Mouse (Mus musculus) intestine, postnatal 0 days (tissue): ENCODE results near the gene Borcs7. TPM values are rescaled to one million over a fixed set of nuclear protein-coding genes. Genes with fewer than 3 reads are reported as not detected.
"Not testable (repeated sequence)": the region's sequence is repeated elsewhere in the genome, so short reads cannot be mapped to it uniquely, and the experiment has no call there.

Experiments used
- ATAC-seq: fragments of 200-750 bp; cut with Nextera tagmentation; 2 replicates; pipeline ENCODE4 v1.8.0; 2017; ENCODE audit warnings: mild to moderate bottlenecking, moderate TSS enrichment, moderate library complexity
- H3K27ac ChIP-seq: fragments of 300-500 bp; sonication (generic); 2 replicates; pipeline ENCODE4 v1.5.1; 2014; ENCODE audit warnings: mild to moderate bottlenecking, low read depth, low read length, moderate library complexity
- H3K27me3 ChIP-seq: fragments of 300-500 bp; sonication (generic); replicated peaks from 2 replicates; pipeline ENCODE4 v1.6.1; 2014; ENCODE audit warnings: low read length, mixed read lengths; ENCODE audit not compliant: control insufficient read depth, insufficient read depth
- H3K36me3 ChIP-seq: fragments of 300-500 bp; sonication (generic); 2 replicates; pipeline ENCODE4 v1.6.1; 2014; ENCODE audit warnings: mild to moderate bottlenecking, moderate library complexity; ENCODE audit not compliant: control insufficient read depth, insufficient read depth
- H3K4me1 ChIP-seq: fragments of 300-500 bp; sonication (generic); replicated peaks from 2 replicates; pipeline ENCODE4 v1.6.1; 2014; ENCODE audit warnings: antibody characterized with exemption, low read length, mixed read lengths; ENCODE audit not compliant: control insufficient read depth, insufficient read depth
- H3K4me2 ChIP-seq: fragments of 300-500 bp; sonication (generic); replicated peaks from 2 replicates; pipeline ENCODE4 v1.6.1; 2014; ENCODE audit warnings: low read depth, mild to moderate bottlenecking, moderate library complexity
- H3K4me3 ChIP-seq: fragments of 300-500 bp; sonication (generic); 2 replicates; pipeline ENCODE4 v1.5.1; 2014; ENCODE audit warnings: low read depth, low read length
- H3K9ac ChIP-seq: fragments of 300-500 bp; sonication (generic); 2 replicates; pipeline ENCODE4 v1.6.1; 2014; ENCODE audit warnings: mild to moderate bottlenecking, low read depth, low read length
- H3K9me3 ChIP-seq: fragments of 300-500 bp; sonication (generic); 2 replicates; pipeline ENCODE4 v1.6.1; 2016; ENCODE audit warnings: mixed run types; ENCODE audit not compliant: control insufficient read depth
- CTCF ChIP-seq: sonication (generic); IDR thresholded peaks from 2 replicates; pipeline ENCODE4 v1.5.1; 2016; ENCODE audit warnings: low read depth, mild to moderate bottlenecking, control low read depth, antibody characterized with exemption, moderate library complexity
- WGBS: fragments of 180-500 bp; shearing (Covaris S2); extraction: QIAGEN DNeasy Blood & Tissue Kit; methylation state at CpG from one replicate; pipeline ENCODE4 v1.1.7; 2014; 5-methylcytosine and 5-hydroxymethylcytosine counted together
- polyA plus RNA-seq: library from polyadenylated mRNA; unstranded; fragments of >200 nt; fragmentation: Nextera tagmentation; extraction: Ambion mirVana; gene quantifications from 2 replicates; pipeline ENCODE4 v1.2.1, GENCODE M21; 2015

Borcs7 gene
- polyA plus RNA-seq, 1 experiment from 2014 or later = 13.5 TPM

DNA sequence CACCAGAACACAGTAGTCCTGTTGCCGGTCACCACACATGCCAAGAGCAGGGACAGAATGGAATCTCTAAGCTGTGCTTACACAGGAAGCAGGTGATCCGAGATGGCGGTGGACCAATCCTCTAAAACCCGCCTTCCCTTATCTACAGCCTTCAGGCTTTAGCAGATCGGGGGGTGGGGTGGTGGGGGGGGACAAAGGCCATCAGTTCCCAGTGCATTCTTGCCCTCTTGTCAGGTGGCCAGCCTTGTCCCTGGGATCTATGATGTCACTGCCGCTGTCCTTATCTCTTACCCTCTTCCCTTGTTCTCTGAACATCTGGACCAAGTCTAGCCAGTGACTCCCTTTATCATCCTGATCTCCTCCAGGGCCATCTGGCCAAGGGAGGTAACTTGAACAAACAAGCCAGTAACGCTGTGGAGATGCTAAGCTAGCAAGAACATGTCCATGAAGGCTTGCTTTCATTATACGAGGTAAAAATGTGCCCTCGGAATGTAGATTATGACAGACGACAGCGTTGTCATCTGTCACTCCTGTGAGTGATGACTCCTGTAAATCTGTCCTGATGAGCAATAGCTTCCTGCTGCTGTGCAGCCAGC lies 38.3 kb downstream of the Borcs7 start:
- TF ChIP-seq CTCF = no peak
- 20% methylated on average over 11 of the region's 11 CpGs for WGBS
- no peaks in the 10 kb centered on the region for H3K27me3 ChIP-seq
- H3K4me3 ChIP-seq = no peak overlapping the region
- H3K4me2 ChIP-seq = peak overlapping the region; percentile 9; the same call in 1 of the 2 replicates
- no peak overlapping the region for H3K27ac ChIP-seq
- H3K36me3 ChIP-seq = peaks cover 22% of the 10 kb centered on the region; the same call in 1 of the 2 replicates
- ATAC-seq = peak; percentile 73
- H3K9ac ChIP-seq = no peak overlapping the region
- no peaks in the 10 kb centered on the region for H3K9me3 ChIP-seq
- H3K4me1 ChIP-seq = 0 out of 2 replicates have a peak, but pooled peaks cover 3% of the 10 kb centered on the region

GRCm38 (mm10) chr19:46728909-46729308 lies 39.2 kb downstream of the Borcs7 start:
- H3K9ac ChIP-seq = no peak overlapping the region
- no peak overlapping the region for H3K27ac ChIP-seq
- 75% methylated on average over 3 of the region's 3 CpGs for WGBS
- no peak overlapping the region for H3K4me2 ChIP-seq
- 0 out of 2 replicates have a peak, but pooled peaks cover 3% of the 10 kb centered on the region for H3K4me1 ChIP-seq
- H3K4me3 ChIP-seq = no peak overlapping the region
- no peak for TF ChIP-seq CTCF
- H3K36me3 ChIP-seq = peaks cover 23% of the 10 kb centered on the region; the same call in 1 of the 2 replicates
- H3K9me3 ChIP-seq = no peaks in the 10 kb centered on the region
- H3K27me3 ChIP-seq = no peaks in the 10 kb centered on the region
- no peak for ATAC-seq

DNA sequence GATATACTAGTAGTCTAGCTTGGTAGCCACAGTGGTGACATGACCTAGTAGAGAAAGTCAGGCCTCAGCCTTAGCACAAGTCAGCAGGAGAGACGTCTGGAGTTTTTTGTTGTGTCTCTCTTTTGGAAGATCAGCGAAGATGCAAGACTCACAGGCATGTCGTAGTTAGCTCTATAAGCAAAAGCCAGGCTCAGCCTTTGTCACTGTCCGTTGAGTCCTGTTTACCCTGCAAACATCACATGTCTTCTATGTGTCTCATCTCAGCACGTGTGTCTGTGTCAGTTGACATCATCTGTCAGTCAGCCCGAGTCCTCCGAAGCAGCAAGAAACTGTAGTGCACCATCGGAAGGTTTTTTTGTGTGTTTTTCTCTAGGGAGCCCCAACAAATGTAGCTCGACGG lies 41.6 kb downstream of the Borcs7 start:
- 85% methylated on average over 10 of the region's 10 CpGs for WGBS
- Histone ChIP-seq H3K27me3 (no peaks in the 10 kb centered on the region), H3K9ac (no peak overlapping the region), H3K4me1 (0 out of 2 replicates have a peak, but pooled peaks cover 3% of the 10 kb centered on the region), H3K27ac (no peak overlapping the region), H3K4me3 (no peak overlapping the region), H3K9me3 (no peaks in the 10 kb centered on the region), H3K4me2 (no peak overlapping the region), H3K36me3 (peaks cover 12% of the 10 kb centered on the region; the same call in 1 of the 2 replicates)
- no peak for TF ChIP-seq CTCF
- ATAC-seq = no peak

DNA sequence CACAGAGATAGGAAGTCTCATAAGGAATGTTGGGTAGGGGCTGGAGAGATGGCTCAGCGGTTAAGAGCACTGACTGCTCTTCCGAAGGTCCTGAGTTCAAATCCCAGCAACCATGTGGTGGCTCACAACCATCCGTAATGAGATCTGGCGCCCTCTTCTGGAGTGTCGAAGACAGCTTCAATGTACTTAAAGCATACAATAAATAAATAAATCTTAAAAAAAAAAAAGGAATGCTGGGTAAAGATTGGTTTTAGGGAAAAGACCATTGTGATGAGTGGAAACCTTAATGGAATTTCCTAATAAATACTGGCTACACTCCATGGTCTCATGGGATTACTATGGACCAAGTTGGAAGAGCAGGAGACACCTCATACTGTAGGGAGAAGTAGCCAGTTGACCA lies 43.0 kb downstream of the Borcs7 start:
- peak; percentile 37; the same call in 1 of the 2 replicates for TF ChIP-seq CTCF
- not testable (repeated sequence) for H3K27me3 ChIP-seq, H3K4me2 ChIP-seq, H3K9me3 ChIP-seq, H3K4me3 ChIP-seq, H3K9ac ChIP-seq, H3K27ac ChIP-seq, ATAC-seq, H3K4me1 ChIP-seq
- H3K36me3 ChIP-seq = peaks cover 15% of the 10 kb centered on the region; the same call in 1 of the 2 replicates
- 93% methylated on average over 5 of the region's 5 CpGs for WGBS

DNA sequence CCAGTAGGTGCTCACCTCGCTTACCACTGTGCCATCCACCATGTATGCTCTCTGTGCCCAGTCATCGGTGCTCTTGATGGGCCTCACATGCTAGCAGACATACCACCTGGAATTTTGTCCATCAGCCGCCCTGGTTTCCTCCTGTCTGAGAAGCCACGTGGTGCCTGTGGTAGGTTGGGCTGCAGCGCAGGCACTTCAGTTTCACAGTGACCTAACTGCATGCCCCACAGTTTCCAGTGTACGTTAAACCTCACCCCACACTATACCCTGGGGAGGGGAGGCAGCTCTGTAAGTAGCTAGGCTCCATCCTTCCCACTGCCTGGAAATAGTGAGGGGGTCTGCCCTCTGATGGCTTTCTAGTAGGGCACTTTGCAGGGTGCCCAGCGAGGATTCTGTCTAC lies 43.9 kb downstream of the Borcs7 start:
- no peaks in the 10 kb centered on the region for H3K9me3 ChIP-seq
- no peak overlapping the region for H3K4me3 ChIP-seq
- TF ChIP-seq CTCF = no peak
- WGBS = 91% methylated on average over 7 of the region's 7 CpGs
- no peak for ATAC-seq
- H3K4me2 ChIP-seq = no peak overlapping the region
- no peaks in the 10 kb centered on the region for H3K27me3 ChIP-seq
- no peaks in the 10 kb centered on the region for H3K4me1 ChIP-seq
- no peak overlapping the region for H3K27ac ChIP-seq
- no peak overlapping the region for H3K9ac ChIP-seq
- peaks cover 25% of the 10 kb centered on the region for H3K36me3 ChIP-seq

DNA sequence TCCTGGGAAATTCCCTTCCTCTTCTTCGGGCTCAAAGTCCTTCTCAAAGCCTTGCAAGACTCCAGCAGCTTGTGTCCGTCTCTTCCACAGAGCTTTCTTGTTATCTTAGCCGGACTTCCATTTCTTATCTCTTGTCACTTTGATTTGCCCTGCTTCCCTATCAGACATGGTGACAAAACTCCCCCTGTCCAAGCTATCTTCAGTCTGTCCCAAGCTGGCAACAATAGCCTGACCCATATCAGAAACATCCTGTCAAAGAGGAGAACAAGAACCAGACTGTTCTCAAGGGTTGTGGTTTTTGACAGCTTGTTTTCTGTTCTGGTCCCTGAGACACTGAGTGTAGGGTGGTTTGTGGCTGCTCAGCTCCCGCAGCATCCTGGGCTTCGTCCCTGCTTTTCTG lies 45.5 kb downstream of the Borcs7 start:
- 0 out of 2 replicates have a peak, but pooled peaks have one; percentile 13 for ATAC-seq
- no peaks in the 10 kb centered on the region for H3K9me3 ChIP-seq
- no peak overlapping the region for H3K4me2 ChIP-seq
- H3K27ac ChIP-seq = no peak overlapping the region
- H3K4me3 ChIP-seq = no peak overlapping the region
- TF ChIP-seq CTCF = no peak
- H3K36me3 ChIP-seq = peaks cover 29% of the 10 kb centered on the region
- no peaks in the 10 kb centered on the region for H3K4me1 ChIP-seq
- H3K27me3 ChIP-seq = no peaks in the 10 kb centered on the region
- no peak overlapping the region for H3K9ac ChIP-seq
- WGBS = 45% methylated on average over 5 of the region's 5 CpGs
